Mouse (Mus musculus) kidney, postnatal 25 days (tissue): ENCODE measurements around the gene Efcab5.
"Not testable (repeated sequence)": the region's sequence is repeated elsewhere in the genome, so short reads cannot be mapped to it uniquely, and the experiment has no call there.

Experiments
- DNase-seq, 2 experiments: peaks; one replicate each; pipeline ENCODE4 v3.0.0; 2021; ENCODE audit warnings: mixed read lengths in 2 of 2

The Efcab5 gene

GRCm38 (mm10) chr11:77174531-77174930, 14.2 kb downstream of the Efcab5 start:
- no peak for DNase-seq

GRCm38 (mm10) chr11:77173731-77174130, 15.0 kb downstream of the Efcab5 start:
- DNase-seq, result no peak

GRCm38 (mm10) chr11:77160744-77161143, 28.0 kb downstream of the Efcab5 start:
- DNase-seq, result no peak

GRCm38 (mm10) chr11:77160341-77160740, 28.4 kb downstream of the Efcab5 start:
- DNase-seq, result no peak

GRCm38 (mm10) chr11:77154214-77154613, 34.6 kb downstream of the Efcab5 start:
- no peak for DNase-seq

- DNase-seq, result no peak
Observed at GRCm38 (mm10) chr11:77150806-77151205, 38.0 kb downstream of the Efcab5 start.

GRCm38 (mm10) chr11:77149783-77150630, 38.8 kb downstream of the Efcab5 start:
- not testable (repeated sequence) for DNase-seq

GRCm38 (mm10) chr11:77148774-77149173, 40.0 kb downstream of the Efcab5 start:
- no peak for DNase-seq

- no peak for DNase-seq
Observed at GRCm38 (mm10) chr11:77147753-77148152, 41.0 kb downstream of the Efcab5 start.

GRCm38 (mm10) chr11:77145423-77145822, 43.3 kb downstream of the Efcab5 start:
- DNase-seq, result no peak

- no peak for DNase-seq
Observed at GRCm38 (mm10) chr11:77141938-77142337, 46.8 kb downstream of the Efcab5 start.

GRCm38 (mm10) chr11:77139976-77140375, 48.8 kb downstream of the Efcab5 start:
- DNase-seq, result no peak

GRCm38 (mm10) chr11:77133450-77133849, 55.3 kb downstream of the Efcab5 start:
- DNase-seq, result no peak

- peak in 1 of 2 experiments; percentile 46 for DNase-seq
Observed at GRCm38 (mm10) chr11:77132580-77132979, 56.2 kb downstream of the Efcab5 start.

- no peak for DNase-seq
Observed at GRCm38 (mm10) chr11:77128562-77128961, 60.2 kb downstream of the Efcab5 start.

- no peak for DNase-seq
Observed at GRCm38 (mm10) chr11:77111141-77111540, 77.6 kb downstream of the Efcab5 start.

GRCm38 (mm10) chr11:77108442-77108841, 80.3 kb downstream of the Efcab5 start:
- DNase-seq, result no peak

- DNase-seq, result not testable (repeated sequence)
Observed at GRCm38 (mm10) chr11:77107872-77108271, 80.9 kb downstream of the Efcab5 start.

GRCm38 (mm10) chr11:77106961-77107360, 81.8 kb downstream of the Efcab5 start:
- DNase-seq, result no peak

- peak; percentile 76 to 93 for DNase-seq
Observed at GRCm38 (mm10) chr11:77100137-77100937, 88.4 kb downstream of the Efcab5 start.

GRCm38 (mm10) chr11:77098332-77098972, 90.3 kb downstream of the Efcab5 start:
- DNase-seq, result no peak

- no peak for DNase-seq
Observed at GRCm38 (mm10) chr11:77096991-77097390, 91.8 kb downstream of the Efcab5 start.

- DNase-seq, result peak in 1 of 2 experiments; percentile 33
Observed at GRCm38 (mm10) chr11:77096581-77096980, 92.2 kb downstream of the Efcab5 start.
